Mouse (Mus musculus) C2C12 (cell line): ENCODE measurements around the gene Rgs11.

Source experiments
- CTCF ChIP-seq: IDR thresholded peaks from one replicate; pipeline ENCODE4 v1.5.1; 2011; ENCODE audit not compliant: control insufficient read depth, insufficient read depth, insufficient read length
- FOSL1 ChIP-seq: IDR thresholded peaks from one replicate; pipeline ENCODE4 v1.8.0; 2011; ENCODE audit warnings: mild to moderate bottlenecking, low read length; ENCODE audit not compliant: poor library complexity, insufficient read depth, severe bottlenecking
- MAX ChIP-seq: IDR thresholded peaks from one replicate; pipeline ENCODE4 v1.6.1; 2011; ENCODE audit warnings: mild to moderate bottlenecking, control low read depth
- MYOG ChIP-seq: IDR thresholded peaks from one replicate; pipeline ENCODE4 v1.6.1; 2011; ENCODE audit not compliant: control insufficient read depth, insufficient read length; ENCODE audit errors: extremely low read depth
- USF1 ChIP-seq: IDR thresholded peaks from one replicate; pipeline ENCODE4 v1.6.1; 2011; ENCODE audit warnings: low read depth, mild to moderate bottlenecking, control low read depth, moderate library complexity

- no peak for TF ChIP-seq CTCF
- no peak for TF ChIP-seq USF1
- no peak for TF ChIP-seq MYOG
- no peak for TF ChIP-seq FOSL1
- TF ChIP-seq MAX, result no peak
These were observed 3.9 kb upstream of the Rgs11 start, which contains the start of gene Pdia2 for GRCm38 (mm10) chr17:26198892-26199291.
